Comparison of ENCODE assay signal across 8 mouse cellular contexts in the genomic region with DNA sequence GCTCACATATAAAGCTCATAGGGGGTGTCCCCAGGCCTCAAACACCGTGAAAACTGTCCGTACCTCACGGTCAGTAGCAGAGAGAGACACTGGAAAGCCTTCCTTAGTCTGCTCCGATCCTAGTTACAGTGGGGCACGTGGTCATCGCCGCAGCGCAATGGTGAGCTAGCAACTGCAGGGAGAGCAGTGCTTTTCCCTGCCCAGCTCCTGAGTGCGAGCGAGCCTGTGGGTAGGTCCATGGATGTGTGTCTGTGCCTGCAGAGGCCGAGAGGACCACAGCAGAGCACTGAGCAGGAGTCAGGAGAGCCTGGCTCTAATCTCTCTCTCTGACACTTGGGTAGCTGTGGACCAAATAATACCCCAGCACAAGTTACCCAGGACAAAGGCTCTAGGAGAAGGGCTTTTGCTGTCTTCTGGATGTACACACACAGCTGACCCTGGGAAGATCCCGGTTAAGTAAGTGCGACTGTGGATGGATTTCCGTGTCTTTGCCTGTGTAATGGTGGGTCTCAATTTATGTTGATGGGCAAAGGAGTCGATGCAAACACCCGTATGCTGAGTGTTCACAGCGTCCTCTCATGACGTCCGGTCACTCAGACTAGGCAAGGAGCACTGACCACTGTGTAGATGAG. TPM values are rescaled to one million over a fixed set of nuclear protein-coding genes. Genes with fewer than 3 reads are reported as not detected.
DNase-seq lines count a peak whose midpoint lies in the region; ATAC-seq lines count a peak whose summit lies in the region.

No protein-coding gene starts in this region.

- peak overlapping the region; percentile 43 for H3K4me3 ChIP-seq in kidney, embryonic 14.5 days (ENCODE audit: low read length)
- 0 out of 2 replicates have a peak overlapping the region, but pooled peaks have one; percentile 32 for H3K4me3 ChIP-seq in embryonic facial prominence, embryonic 11.5 days (ENCODE audit: low read depth, low read length)
- peak overlapping the region; percentile 31 for H3K4me3 ChIP-seq in intestine, embryonic 14.5 days (ENCODE audit: low read depth, low read length)
- peak overlapping the region; percentile 97 for H3K4me3 ChIP-seq in macrophage (ENCODE audit: inconsistent target)

- 0 out of 2 replicates have a peak, but pooled peaks cover 12% of the 10 kb centered on the region for H3K4me1 ChIP-seq in kidney, embryonic 14.5 days (ENCODE audit: control insufficient read depth, insufficient read depth, low read length)
- no peaks in the 10 kb centered on the region for H3K4me1 ChIP-seq in embryonic facial prominence, embryonic 11.5 days (ENCODE audit: control insufficient read depth, insufficient read depth, low read length)
- H3K4me1 ChIP-seq in intestine, embryonic 14.5 days (replicated peaks; ENCODE audit: control insufficient read depth, insufficient read depth, low read length), result peaks cover 4% of the 10 kb centered on the region; the same call in 1 of the 2 replicates

- no peaks in the 10 kb centered on the region for H3K36me3 ChIP-seq in kidney, embryonic 14.5 days (ENCODE audit: control insufficient read depth, insufficient read depth, low read length)
- no peaks in the 10 kb centered on the region for H3K36me3 ChIP-seq in embryonic facial prominence, embryonic 11.5 days (replicated peaks; ENCODE audit: control insufficient read depth, insufficient read depth, low read depth, low read length)
- H3K36me3 ChIP-seq in intestine, embryonic 14.5 days (ENCODE audit: control insufficient read depth, insufficient read depth, low read length), result no peaks in the 10 kb centered on the region
- H3K36me3 ChIP-seq in macrophage (ENCODE audit: inconsistent target), result peaks cover 8% of the 10 kb centered on the region; the same call in 1 of the 2 replicates

- H3K9me3 ChIP-seq in kidney, embryonic 14.5 days (ENCODE audit: control insufficient read depth, low read length), result no peaks in the 10 kb centered on the region
- no peaks in the 10 kb centered on the region for H3K9me3 ChIP-seq in embryonic facial prominence, embryonic 11.5 days (replicated peaks; ENCODE audit: control insufficient read depth, low read length)
- H3K9me3 ChIP-seq in intestine, embryonic 14.5 days (ENCODE audit: control insufficient read depth, low read length), result no peaks in the 10 kb centered on the region

- H3K79me2 ChIP-seq in macrophage (ENCODE audit: inconsistent target), result peaks cover 95% of the 10 kb centered on the region

- H3K27me3 ChIP-seq in kidney, embryonic 14.5 days (ENCODE audit: control insufficient read depth, insufficient read depth, low read length), result no peaks in the 10 kb centered on the region
- H3K27me3 ChIP-seq in embryonic facial prominence, embryonic 11.5 days (ENCODE audit: control insufficient read depth, insufficient read depth, low read length), result no peaks in the 10 kb centered on the region
- 0 out of 2 replicates have a peak, but pooled peaks cover 3% of the 10 kb centered on the region for H3K27me3 ChIP-seq in intestine, embryonic 14.5 days (replicated peaks; ENCODE audit: control insufficient read depth, insufficient read depth, low read length)

- WGBS in kidney, embryonic 14.5 days, result 72% methylated on average over 19 of the region's 19 CpGs
- 72% methylated on average over 19 of the region's 19 CpGs for WGBS in embryonic facial prominence, embryonic 11.5 days
- 68% methylated on average over 19 of the region's 19 CpGs for WGBS in intestine, embryonic 14.5 days
- under 1% methylated on average over 19 of the region's 19 CpGs for WGBS in macrophage (ENCODE audit: missing documents)

- peak overlapping the region; percentile 58 for H3K9ac ChIP-seq in kidney, embryonic 14.5 days (ENCODE audit: low read depth, low read length)
- no peak overlapping the region for H3K9ac ChIP-seq in embryonic facial prominence, embryonic 11.5 days (replicated peaks; ENCODE audit: low read length)
- H3K9ac ChIP-seq in intestine, embryonic 14.5 days (ENCODE audit: low read length), result 0 out of 2 replicates have a peak overlapping the region, but pooled peaks have one; percentile 11

- peak overlapping the region; percentile 74 for H3K4me2 ChIP-seq in kidney, embryonic 14.5 days (replicated peaks; ENCODE audit: low read depth, low read length)
- H3K4me2 ChIP-seq in embryonic facial prominence, embryonic 11.5 days (ENCODE audit: low read depth, low read length), result no peak overlapping the region
- peak overlapping the region; percentile 55 for H3K4me2 ChIP-seq in intestine, embryonic 14.5 days (ENCODE audit: low read length)

- ATAC-seq in kidney, embryonic 14.5 days (ENCODE audit: low FRiP score, low TSS enrichment), result no peak
- no peak for ATAC-seq in embryonic facial prominence, embryonic 11.5 days (replicated peaks; ENCODE audit: insufficient number of reproducible peaks, low FRiP score, low TSS enrichment, low read depth)
- ATAC-seq in intestine, embryonic 14.5 days (replicated peaks; ENCODE audit: low FRiP score, low TSS enrichment, low read depth), result no peak

- DNase-seq in kidney, postnatal 4 days, result no peak
- DNase-seq in embryonic facial prominence, embryonic 11.5 days (ENCODE audit: low spot score), result no peak
- no peak for DNase-seq in intestine, embryonic 14.5 days (ENCODE audit: low spot score)
- peak; percentile 48 for DNase-seq in thymus, postnatal 14 days
- DNase-seq in adrenal gland, postnatal 10 days, result no peak
- DNase-seq in urinary bladder, postnatal 4 days (ENCODE audit: low spot score in 2 of 2), result no peak

- H3K27ac ChIP-seq in kidney, embryonic 14.5 days (ENCODE audit: low read depth, low read length), result no peak overlapping the region
- no peak overlapping the region for H3K27ac ChIP-seq in embryonic facial prominence, embryonic 11.5 days (replicated peaks; ENCODE audit: low read depth, low read length)
- no peak overlapping the region for H3K27ac ChIP-seq in intestine, embryonic 14.5 days (ENCODE audit: low read depth)
- peak overlapping the region; percentile 100 for H3K27ac ChIP-seq in macrophage

RNA-seq across cellular contexts. Expression of gene Nrros, which starts 0.9 kb away (rescaled TPM):
- 14.4 and 18.7 TPM in 2 replicates for polyA plus RNA-seq in kidney, embryonic 14.5 days (2014; fragmentation: Nextera tagmentation; extraction: Ambion mirVana)
- 9.5 and 10.3 TPM in 2 replicates for polyA plus RNA-seq in embryonic facial prominence, embryonic 11.5 days (2014; fragmentation: Nextera tagmentation; extraction: Ambion mirVana)
- polyA plus RNA-seq in intestine, embryonic 14.5 days (2014; fragmentation: Nextera tagmentation; extraction: Ambion mirVana), result 15.7 and 17.3 TPM in 2 replicates
- total RNA-seq in macrophage (2018; cell fraction: chromatin; rRNA removed), result 1,000 to 10,000 TPM in 3 of 26 experiments, 100 to 1,000 TPM in 23; 132 to 1,171 (median 355) TPM
- total RNA-seq in macrophage (2018; cell fraction: cytosol; rRNA removed), result 100 to 1,000 TPM; 175 to 537 (median 329) TPM
- 1,000 to 10,000 TPM in 5 of 26 experiments, 100 to 1,000 TPM in 21; 236 to 1,699 (median 464) TPM for total RNA-seq in macrophage (2018; cell fraction: nucleus; rRNA removed)
- 133 to 329 TPM (median 277 TPM) in 3 replicates for polyA plus RNA-seq in macrophage (2018)
- total RNA-seq in adrenal gland, postnatal 10 days (2021), result 10 to 100 TPM; 11.0 to 16.4 TPM

RNA-seq across cellular contexts. Expression of gene Bex6, which starts 15.1 kb away (rescaled TPM):
- polyA plus RNA-seq in kidney, embryonic 14.5 days (2014; fragmentation: Nextera tagmentation; extraction: Ambion mirVana), result not detected in 2 replicates
- not detected in 2 replicates for polyA plus RNA-seq in embryonic facial prominence, embryonic 11.5 days (2014; fragmentation: Nextera tagmentation; extraction: Ambion mirVana)
- not detected in 2 replicates for polyA plus RNA-seq in intestine, embryonic 14.5 days (2014; fragmentation: Nextera tagmentation; extraction: Ambion mirVana)
- under 1 TPM in 1 of 26 experiments, not detected in 25; 0.99 TPM for total RNA-seq in macrophage (2018; cell fraction: chromatin; rRNA removed)
- total RNA-seq in macrophage (2018; cell fraction: cytosol; rRNA removed), result 1 to 10 TPM in 1 of 26 experiments, under 1 TPM in 24, not detected in 1; 0.14 to 1.2 (median 0.43) TPM
- total RNA-seq in macrophage (2018; cell fraction: nucleus; rRNA removed), result not detected
- polyA plus RNA-seq in macrophage (2018), result 0.64 to 0.83 TPM (median 0.74 TPM) in 3 replicates
- total RNA-seq in adrenal gland, postnatal 10 days (2021), result not detected

Comparison
In these comparisons a context has a peak if more than half of its experiments do, and no peak if none do; other contexts are left out.
1. H3K4me3 ChIP-seq: peak in every context shown above with its lines; median percentile 97 in macrophage; 43 in kidney, embryonic 14.5 days; 32 in embryonic facial prominence, embryonic 11.5 days; 31 in intestine, embryonic 14.5 days.